Mouse (Mus musculus) MEL (cell line): ENCODE measurements around the gene Samd4. TPM values are rescaled to one million over a fixed set of nuclear protein-coding genes. Genes with fewer than 3 reads are reported as not detected.

Experiments used
- DNase-seq: peaks from one replicate; pipeline ENCODE4 v3.0.0; 2011; ENCODE audit warnings: low read depth, low spot score
- H3K27ac ChIP-seq: 2 replicates; pipeline ENCODE4 v1.5.1; 2012; ENCODE audit warnings: low read depth, mild to moderate bottlenecking, control low read depth, low read length, moderate library complexity; ENCODE audit not compliant: control insufficient read depth
- H3K27me3 ChIP-seq, 2 experiments: fragments of 150-350 bp in 1 of 2; sonication (generic) in 1 of 2; 2 replicates each; pipeline ENCODE4 v1.6.1; 2012; ENCODE audit warnings: low read length in 2 of 2, mild to moderate bottlenecking in 2 of 2, improper control_type of control experiment in 1 of 2, moderate library complexity in 1 of 2; ENCODE audit not compliant: insufficient read depth in 2 of 2, control insufficient read depth in 1 of 2
- H3K36me3 ChIP-seq, 2 experiments: 2 replicates each; pipeline ENCODE4 v1.6.1; 2012 to 2014; ENCODE audit warnings: low read length in 2 of 2, improper control_type of control experiment in 1 of 2, inconsistent platforms in 1 of 2, mild to moderate bottlenecking in 1 of 2; ENCODE audit not compliant: insufficient read depth in 2 of 2, control insufficient read depth in 1 of 2
- H3K4me1 ChIP-seq, 2 experiments: fragments of 150-350 bp in 1 of 2; sonication (generic) in 1 of 2; 2 replicates each; pipeline ENCODE4 v1.6.1; 2012; ENCODE audit warnings: low read length in 2 of 2, improper control_type of control experiment in 1 of 2, mild to moderate bottlenecking in 1 of 2; ENCODE audit not compliant: insufficient read depth in 2 of 2, control insufficient read depth in 1 of 2
- H3K4me3 ChIP-seq, 2 experiments: fragments of 150-350 bp in 1 of 2; sonication (generic) in 1 of 2; 2 replicates each; pipeline ENCODE4 v1.5.1; 2012; ENCODE audit warnings: low read depth in 2 of 2, low read length in 2 of 2, mild to moderate bottlenecking in 2 of 2, moderate library complexity in 2 of 2, control low read depth in 1 of 2, improper control_type of control experiment in 1 of 2; ENCODE audit not compliant: control insufficient read depth in 1 of 2, insufficient read depth in 1 of 2
- H3K79me2 ChIP-seq: 2 replicates; pipeline ENCODE4 v1.6.1; 2012; ENCODE audit warnings: mild to moderate bottlenecking, low read length, moderate library complexity; ENCODE audit not compliant: control insufficient read depth, poor library complexity, insufficient read depth
- H3K9ac ChIP-seq: 2 replicates; pipeline ENCODE4 v1.6.1; 2012; ENCODE audit warnings: low read depth, mild to moderate bottlenecking, control low read depth, low read length, moderate library complexity; ENCODE audit not compliant: control insufficient read depth, poor library complexity, severe bottlenecking
- H3K9me3 ChIP-seq: fragments of 150-350 bp; sonication (generic); replicated peaks from 2 replicates; pipeline ENCODE4 v1.6.1; 2012; ENCODE audit warnings: mild to moderate bottlenecking, low read length, improper control_type of control experiment, moderate library complexity; ENCODE audit not compliant: insufficient read depth
- CHD1 ChIP-seq: IDR thresholded peaks from 2 replicates; pipeline ENCODE4 v1.6.1; 2012; ENCODE audit warnings: low read depth, mild to moderate bottlenecking, inconsistent platforms, low read length, improper control_type of control experiment
- CTCF ChIP-seq, 3 experiments: IDR thresholded peaks in 2 of 3; conservative IDR thresholded peaks in 1 of 3; 2 replicates each; pipeline ENCODE4 v1.5.1; 2011 to 2012; ENCODE audit warnings: low read length in 3 of 3, low read depth in 2 of 3, mild to moderate bottlenecking in 2 of 3, improper control_type of control experiment in 1 of 3, inconsistent platforms in 1 of 3, mixed read lengths in 1 of 3, moderate library complexity in 1 of 3; ENCODE audit not compliant: control insufficient read depth in 1 of 3, insufficient read depth in 1 of 3, poor library complexity in 1 of 3, severe bottlenecking in 1 of 3
- E2F4 ChIP-seq: IDR thresholded peaks from 2 replicates; pipeline ENCODE4 v1.6.1; 2011; ENCODE audit warnings: low read depth, low read length, improper control_type of control experiment, borderline replicate concordance
- ELF1 ChIP-seq: IDR thresholded peaks from 2 replicates; pipeline ENCODE4 v1.6.1; 2014; ENCODE audit warnings: low read depth, mild to moderate bottlenecking, inconsistent platforms, low read length, improper control_type of control experiment, moderate library complexity
- EP300 ChIP-seq, 2 experiments: IDR thresholded peaks; 2 replicates each; pipeline ENCODE4 v1.6.1; 2011; ENCODE audit warnings: improper control_type of control experiment in 2 of 2, low read length in 2 of 2, low read depth in 1 of 2, mild to moderate bottlenecking in 1 of 2
- GABPA ChIP-seq: IDR thresholded peaks from 2 replicates; pipeline ENCODE4 v1.6.1; 2012; ENCODE audit warnings: low read depth, mild to moderate bottlenecking, inconsistent platforms, low read length, improper control_type of control experiment, moderate library complexity
- HCFC1 ChIP-seq: IDR thresholded peaks from 2 replicates; pipeline ENCODE4 v1.6.1; 2012; ENCODE audit warnings: low read depth, mild to moderate bottlenecking, inconsistent platforms, low read length, improper control_type of control experiment, moderate library complexity
- MAX ChIP-seq: IDR thresholded peaks from 2 replicates; pipeline ENCODE4 v1.6.1; 2011; ENCODE audit warnings: low read length, improper control_type of control experiment
- MAZ ChIP-seq: IDR thresholded peaks from 2 replicates; pipeline ENCODE4 v1.6.1; 2012; ENCODE audit warnings: low read depth, mild to moderate bottlenecking, inconsistent platforms, low read length, improper control_type of control experiment
- MEF2A ChIP-seq: IDR thresholded peaks from 2 replicates; pipeline ENCODE4 v1.6.1; 2014; ENCODE audit warnings: low read depth, mild to moderate bottlenecking, inconsistent platforms, low read length, improper control_type of control experiment; ENCODE audit not compliant: poor library complexity, insufficient replicate concordance, severe bottlenecking; ENCODE audit errors: extremely low read depth
- MYB ChIP-seq: IDR thresholded peaks from 2 replicates; pipeline ENCODE4 v1.6.1; 2011; ENCODE audit warnings: mild to moderate bottlenecking, low read depth, low read length, improper control_type of control experiment
- MYC ChIP-seq: IDR thresholded peaks from 2 replicates; pipeline ENCODE4 v1.6.1; 2011; ENCODE audit warnings: low read depth, mild to moderate bottlenecking, low read length, improper control_type of control experiment, moderate library complexity
- NELFE ChIP-seq: IDR thresholded peaks from 2 replicates; pipeline ENCODE4 v1.6.1; 2011; ENCODE audit warnings: low read depth, low read length, improper control_type of control experiment
- NRF1 ChIP-seq: IDR thresholded peaks from 2 replicates; pipeline ENCODE4 v1.6.1; 2014; ENCODE audit warnings: low read depth, mild to moderate bottlenecking, inconsistent platforms, low read length, improper control_type of control experiment, moderate library complexity; ENCODE audit not compliant: poor library complexity, insufficient read depth, severe bottlenecking
- POLR2A ChIP-seq, 2 experiments: IDR thresholded peaks; 2 replicates each; pipeline ENCODE4 v1.6.1; 2011 to 2012; ENCODE audit warnings: low read length in 2 of 2, mild to moderate bottlenecking in 2 of 2, control low read depth in 1 of 2, improper control_type of control experiment in 1 of 2, low read depth in 1 of 2, moderate library complexity in 1 of 2; ENCODE audit not compliant: control insufficient read depth in 1 of 2, insufficient read depth in 1 of 2, poor library complexity in 1 of 2
- POLR2AphosphoS2 ChIP-seq: IDR thresholded peaks from 2 replicates; pipeline ENCODE4 v1.6.1; 2011; ENCODE audit warnings: low read length, improper control_type of control experiment
- POLR2AphosphoS5 ChIP-seq: IDR thresholded peaks from 2 replicates; pipeline ENCODE4 v1.6.1; 2012; ENCODE audit warnings: low read depth, borderline replicate concordance, mild to moderate bottlenecking, inconsistent platforms, low read length, moderate library complexity, mixed read lengths
- RCOR1 ChIP-seq: IDR thresholded peaks from 2 replicates; pipeline ENCODE4 v1.6.1; 2012; ENCODE audit warnings: low read depth, mild to moderate bottlenecking, inconsistent platforms, low read length, improper control_type of control experiment
- SIN3A ChIP-seq: IDR thresholded peaks from 2 replicates; pipeline ENCODE4 v1.6.1; 2012; ENCODE audit warnings: low read length, improper control_type of control experiment, inconsistent platforms
- SMC3 ChIP-seq: IDR thresholded peaks from 2 replicates; pipeline ENCODE4 v1.6.1; 2011; ENCODE audit warnings: low read depth, low read length, improper control_type of control experiment
- TAL1 ChIP-seq: IDR thresholded peaks from 2 replicates; pipeline ENCODE4 v1.6.1; 2012; ENCODE audit warnings: mild to moderate bottlenecking, inconsistent platforms, low read length, moderate library complexity, mixed read lengths
- TBP ChIP-seq: IDR thresholded peaks from 2 replicates; pipeline ENCODE4 v1.8.0; 2011; ENCODE audit warnings: low read depth, low read length, improper control_type of control experiment
- TCF12 ChIP-seq: IDR thresholded peaks from 2 replicates; pipeline ENCODE4 v1.6.1; 2014; ENCODE audit warnings: low read depth, mild to moderate bottlenecking, inconsistent platforms, low read length, improper control_type of control experiment, moderate library complexity
- USF1 ChIP-seq: IDR thresholded peaks from 2 replicates; pipeline ENCODE4 v1.6.1; 2014; ENCODE audit warnings: low read depth, mild to moderate bottlenecking, inconsistent platforms, low read length, improper control_type of control experiment, moderate library complexity
- ZC3H11A ChIP-seq: IDR thresholded peaks from 2 replicates; pipeline ENCODE4 v1.6.1; 2012; ENCODE audit warnings: low read depth, mild to moderate bottlenecking, inconsistent platforms, low read length, improper control_type of control experiment
- ZKSCAN1 ChIP-seq: IDR thresholded peaks from 2 replicates; pipeline ENCODE4 v1.6.1; 2012; ENCODE audit warnings: low read depth, mild to moderate bottlenecking, inconsistent platforms, low read length, improper control_type of control experiment, moderate library complexity
- ZNF384 ChIP-seq: IDR thresholded peaks from 2 replicates; pipeline ENCODE4 v1.6.1; 2012; ENCODE audit warnings: low read depth, mild to moderate bottlenecking, inconsistent platforms, low read length, improper control_type of control experiment
- polyA plus RNA-seq, 2 experiments: library from polyadenylated mRNA; stranded (reverse) in 1 of 2; unstranded in 1 of 2; fragments of >175 nt in 1 of 2; fragments of >200 nt in 1 of 2; gene quantifications; 2 replicates each; pipeline versions ENCODE4 v1.2.1 to v1.2.4; 2012; ENCODE audit warnings: low replicate concordance in 2 of 2, low read depth in 1 of 2; ENCODE audit not compliant: insufficient read length in 2 of 2, insufficient read depth in 1 of 2, missing spikeins in 1 of 2
- total RNA-seq: library from RNA; depleted of rRNA; stranded (reverse); fragments of 300-350 nt; gene quantifications from 2 replicates; pipeline ENCODE4 v1.2.3, GENCODE M21; 2012

Gene Samd4
- total and polyA plus RNA-seq, 3 experiments = 0.04 to 0.08 TPM; not detected in 1

DNA sequence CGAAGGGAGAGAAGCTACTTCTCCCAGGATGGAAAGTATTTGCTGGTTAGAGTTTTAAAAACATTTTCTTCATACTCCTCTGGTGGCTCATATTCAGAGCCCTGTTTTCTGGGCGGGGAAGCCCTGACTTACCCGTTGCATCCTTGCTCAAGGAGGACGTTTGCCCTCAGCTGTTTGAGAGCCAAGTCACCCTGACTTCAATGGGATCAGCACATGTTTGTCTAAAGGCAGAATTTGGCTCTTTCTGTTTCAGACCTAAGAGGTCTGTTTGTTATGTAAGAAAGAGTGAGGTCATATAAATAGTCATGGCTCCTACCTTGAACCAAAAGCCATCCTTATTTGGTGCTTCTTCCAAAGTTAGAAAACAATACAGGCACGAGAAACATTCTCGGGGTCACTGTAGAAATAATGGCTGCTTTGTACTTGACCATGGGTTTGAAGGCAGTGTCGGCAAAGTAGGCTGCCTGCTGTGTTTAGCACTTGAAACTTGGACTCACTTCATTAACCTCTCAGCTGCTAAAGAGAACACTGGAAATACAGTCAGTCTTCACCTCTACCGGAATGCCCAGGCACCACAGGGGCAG is 102.0 kb downstream of the Samd4 start:
- Histone ChIP-seq H3K4me1 (no peaks in the 10 kb centered on the region), H3K4me3 (no peak overlapping the region), H3K9me3 (no peaks in the 10 kb centered on the region)
- TF ChIP-seq USF1 = no peak
- TF ChIP-seq TAL1 = no peak
- no peak for TF ChIP-seq TBP
- no peak for TF ChIP-seq EP300 (IDR thresholded peaks at IDR 0.05; ENCODE audit: low read depth in 1 of 2, low read length in 2 of 2)
- no peak for TF ChIP-seq MAX
- no peak for TF ChIP-seq NELFE
- TF ChIP-seq POLR2A (IDR thresholded peaks at IDR 0.05; ENCODE audit: control insufficient read depth in 1 of 2, insufficient read depth in 1 of 2, low read depth in 1 of 2, low read length in 2 of 2, poor library complexity in 1 of 2) = no peak
- no peak for TF ChIP-seq MYB
- no peak for TF ChIP-seq MEF2A
- TF ChIP-seq MAZ = no peak
- no peak for TF ChIP-seq GABPA
- no peak for TF ChIP-seq E2F4
- no peak for TF ChIP-seq POLR2AphosphoS5
- TF ChIP-seq CTCF (IDR thresholded peaks at IDR 0.05 in 2 of 3, conservative IDR thresholded peaks at IDR 0.05 in 1 of 3; ENCODE audit: control insufficient read depth in 1 of 3, insufficient read depth in 1 of 3, low read depth in 2 of 3, low read length in 3 of 3, poor library complexity in 1 of 3, severe bottlenecking in 1 of 3) = no peak
- TF ChIP-seq MYC = no peak
- TF ChIP-seq CHD1 = no peak
- no peak for TF ChIP-seq TCF12
- TF ChIP-seq NRF1 = no peak
- TF ChIP-seq, all 39 proteins: peak for 0
- Histone ChIP-seq H3K27ac (no peak overlapping the region), H3K27me3 (peaks cover 0 to 6% of the 10 kb centered on the region in 2 experiments), H3K36me3 (no peaks in the 10 kb centered on the region), H3K79me2 (no peaks in the 10 kb centered on the region), H3K9ac (no peak overlapping the region)
- no peak for DNase-seq

DNA sequence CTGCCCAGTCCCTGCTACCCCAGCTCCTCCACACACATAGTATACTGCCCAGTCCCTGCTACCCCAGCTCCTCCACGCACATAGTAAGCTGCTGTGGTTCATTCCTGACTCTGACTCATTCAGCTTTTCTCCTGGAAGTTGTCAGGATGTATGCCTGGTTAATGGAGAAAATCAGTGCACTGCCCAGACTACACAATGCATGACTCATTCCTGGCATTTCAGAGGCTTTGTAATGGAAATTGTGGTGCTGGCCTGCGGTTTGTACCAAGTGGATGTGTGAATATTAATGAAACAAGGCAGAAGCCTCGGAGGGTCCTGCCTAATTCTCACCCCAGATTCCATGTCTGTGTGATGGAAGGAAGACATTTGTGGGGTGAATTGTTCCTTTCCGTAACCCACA is 107.0 kb downstream of the Samd4 start:
- Histone ChIP-seq H3K4me1 (no peaks in the 10 kb centered on the region), H3K36me3 (no peaks in the 10 kb centered on the region), H3K27me3 (peaks cover 0 to 6% of the 10 kb centered on the region in 2 experiments), H3K9me3 (no peaks in the 10 kb centered on the region), H3K79me2 (no peaks in the 10 kb centered on the region), H3K4me3 (no peak overlapping the region), H3K9ac (no peak overlapping the region), H3K27ac (no peak overlapping the region)
- DNase-seq = no peak
- TF ChIP-seq E2F4 (no peak), HCFC1 (no peak), ELF1 (no peak), ZC3H11A (no peak), NRF1 (no peak), CHD1 (no peak), ZKSCAN1 (no peak), TBP (no peak), SMC3 (no peak), SIN3A (no peak), POLR2A (IDR thresholded peaks at IDR 0.05; ENCODE audit: control insufficient read depth in 1 of 2, insufficient read depth in 1 of 2, low read depth in 1 of 2, low read length in 2 of 2, poor library complexity in 1 of 2) (no peak), RCOR1 (no peak), MEF2A (no peak), MYC (no peak), CTCF (IDR thresholded peaks at IDR 0.05 in 2 of 3, conservative IDR thresholded peaks at IDR 0.05 in 1 of 3; ENCODE audit: control insufficient read depth in 1 of 3, insufficient read depth in 1 of 3, low read depth in 2 of 3, low read length in 3 of 3, poor library complexity in 1 of 3, severe bottlenecking in 1 of 3) (no peak), POLR2AphosphoS2 (no peak), ZNF384 (no peak), USF1 (no peak)
